Mouse (Mus musculus): ENCODE data around the gene Gm10337. TPM values are rescaled to one million over a fixed set of nuclear protein-coding genes. Genes with fewer than 3 reads are reported as not detected.
A peak's percentile ranks its signal among the peaks of the same experiment; 100 is the strongest.

Gene Gm10337
- polyA plus RNA-seq, 1 experiment from 2014 or later, result 8.7 TPM

DNA sequence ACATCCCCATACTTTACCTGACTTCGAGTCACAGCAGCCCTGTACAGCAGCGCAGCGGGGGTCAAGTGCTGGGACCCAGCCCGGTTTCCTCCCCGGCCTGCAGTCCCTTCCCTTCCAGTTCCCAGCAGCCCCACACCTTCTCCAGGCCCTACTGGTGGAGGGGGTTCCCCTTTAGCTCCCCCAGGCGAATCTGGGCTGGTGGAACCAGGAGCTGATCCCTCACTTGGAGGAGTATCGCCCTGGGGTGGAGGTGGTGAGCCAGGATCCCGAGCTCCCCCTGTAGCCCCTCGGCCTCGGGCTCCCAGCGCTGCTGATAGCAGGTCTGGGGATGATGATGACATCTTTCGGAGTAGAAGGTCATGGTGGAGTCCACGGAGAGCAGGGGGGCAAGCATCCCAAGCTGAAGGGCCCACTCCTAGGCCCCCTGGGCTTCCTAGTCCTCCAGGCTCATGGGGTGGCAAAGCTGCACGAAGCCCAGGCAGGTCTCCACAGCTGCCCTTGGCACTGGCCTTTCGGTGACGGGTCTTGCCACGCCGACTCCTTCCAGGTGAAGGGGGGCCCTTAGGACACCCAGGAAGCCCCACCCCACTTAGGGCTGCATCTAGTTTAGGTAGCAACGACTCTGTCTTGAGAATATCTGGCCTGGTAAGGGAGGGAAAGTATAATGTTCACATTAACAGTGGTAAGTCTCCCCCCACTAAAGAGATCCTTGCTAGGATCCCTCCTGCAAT, 2.3 kb upstream of the Gm10337 start:
- no peaks in the 10 kb centered on the region for H3K9me3 ChIP-seq
- ATAC-seq (ENCODE audit: low read depth), result 0 out of 2 replicates have a peak, but pooled peaks have one; percentile 30
- H3K27me3 ChIP-seq, result no peaks in the 10 kb centered on the region
- no peaks in the 10 kb centered on the region for H3K4me1 ChIP-seq (replicated peaks)
- peaks cover 93% of the 10 kb centered on the region for H3K36me3 ChIP-seq
- H3K9ac ChIP-seq, result no peak overlapping the region
- WGBS, result 94% methylated on average over 19 of the region's 19 CpGs
- H3K4me2 ChIP-seq, result no peak overlapping the region
- H3K27ac ChIP-seq (replicated peaks), result no peak overlapping the region
- no peak overlapping the region for H3K4me3 ChIP-seq

DNA sequence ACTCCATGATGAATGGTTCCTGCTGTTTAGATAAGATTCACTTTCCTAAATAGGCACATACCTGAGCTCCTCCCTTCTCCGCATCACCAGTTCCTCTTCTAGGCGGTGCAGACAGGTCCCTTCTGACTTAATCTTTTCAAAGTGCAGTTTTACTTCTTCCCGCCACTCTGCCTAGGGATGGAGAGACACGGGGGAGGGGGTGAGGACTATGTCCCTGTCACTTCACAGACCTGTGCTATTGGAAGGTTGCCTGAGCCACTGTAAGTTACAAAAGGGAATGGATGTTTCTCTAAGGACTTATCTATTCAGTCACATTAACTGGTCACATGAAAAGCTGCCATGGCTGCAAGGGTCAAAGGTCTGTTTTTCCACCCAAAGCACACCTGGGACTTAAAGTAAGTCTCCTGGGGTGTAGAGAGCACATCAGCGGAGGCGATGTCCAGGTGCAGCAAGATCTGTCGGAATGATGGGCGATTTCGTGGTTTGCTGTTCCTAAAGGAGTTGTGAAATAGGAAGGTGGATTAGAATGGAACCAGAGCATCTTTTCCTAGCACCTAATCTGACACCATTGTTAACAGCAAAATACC, 1.2 kb upstream of the Gm10337 start:
- H3K27me3 ChIP-seq, result no peaks in the 10 kb centered on the region
- no peak overlapping the region for H3K9ac ChIP-seq
- H3K4me2 ChIP-seq, result no peak overlapping the region
- peaks cover 90% of the 10 kb centered on the region for H3K36me3 ChIP-seq
- H3K9me3 ChIP-seq, result no peaks in the 10 kb centered on the region
- no peaks in the 10 kb centered on the region for H3K4me1 ChIP-seq (replicated peaks)
- H3K4me3 ChIP-seq, result no peak overlapping the region
- 81% methylated on average over 9 of the region's 9 CpGs for whole genome bisulfite sequencing
- no peak for ATAC-seq (ENCODE audit: low read depth)
- H3K27ac ChIP-seq (replicated peaks), result no peak overlapping the region

DNA sequence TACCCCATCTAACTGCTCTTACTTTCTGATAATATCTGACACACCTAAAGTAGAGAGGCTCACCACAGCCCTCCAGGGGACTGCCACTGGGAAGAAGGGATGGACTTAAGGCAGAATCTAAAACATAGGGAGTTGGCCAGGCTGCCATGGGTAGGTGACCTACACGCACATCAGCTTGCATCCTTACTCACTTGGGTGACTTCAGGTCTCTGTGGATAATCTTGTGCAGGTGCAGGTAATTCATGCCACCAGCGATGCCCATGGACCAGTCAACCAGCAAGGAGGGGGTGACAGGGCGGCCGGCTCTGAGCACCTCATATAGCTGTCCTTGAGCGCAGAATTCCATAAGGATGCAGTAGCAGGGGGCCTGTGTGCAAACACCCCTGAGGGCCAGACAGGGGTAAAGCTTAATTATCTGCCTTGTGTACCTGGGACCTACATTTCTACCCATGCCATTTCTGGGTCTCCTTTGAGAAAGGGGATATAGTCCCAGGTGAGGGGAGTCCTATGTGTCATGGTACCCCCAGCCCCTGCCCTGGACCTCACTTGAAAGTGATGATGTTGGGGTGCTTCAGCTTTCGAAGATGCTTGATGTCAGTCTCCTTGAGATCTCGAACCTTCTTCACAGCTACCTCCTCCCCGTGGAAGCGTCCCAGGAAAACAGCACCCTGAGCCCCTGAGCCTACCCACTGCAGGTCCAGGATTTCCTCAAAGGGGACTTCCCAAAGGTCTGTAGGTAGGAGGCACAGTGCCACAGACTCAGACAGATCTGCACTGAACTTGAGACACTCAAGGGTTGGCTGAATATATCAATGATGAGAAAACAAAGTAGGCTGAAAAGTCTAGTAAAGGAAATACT, 631 bp downstream of the Gm10337 start:
- WGBS, result 92% methylated on average over 9 of the region's 9 CpGs
- H3K4me1 ChIP-seq (replicated peaks), result peaks cover 8% of the 10 kb centered on the region

DNA sequence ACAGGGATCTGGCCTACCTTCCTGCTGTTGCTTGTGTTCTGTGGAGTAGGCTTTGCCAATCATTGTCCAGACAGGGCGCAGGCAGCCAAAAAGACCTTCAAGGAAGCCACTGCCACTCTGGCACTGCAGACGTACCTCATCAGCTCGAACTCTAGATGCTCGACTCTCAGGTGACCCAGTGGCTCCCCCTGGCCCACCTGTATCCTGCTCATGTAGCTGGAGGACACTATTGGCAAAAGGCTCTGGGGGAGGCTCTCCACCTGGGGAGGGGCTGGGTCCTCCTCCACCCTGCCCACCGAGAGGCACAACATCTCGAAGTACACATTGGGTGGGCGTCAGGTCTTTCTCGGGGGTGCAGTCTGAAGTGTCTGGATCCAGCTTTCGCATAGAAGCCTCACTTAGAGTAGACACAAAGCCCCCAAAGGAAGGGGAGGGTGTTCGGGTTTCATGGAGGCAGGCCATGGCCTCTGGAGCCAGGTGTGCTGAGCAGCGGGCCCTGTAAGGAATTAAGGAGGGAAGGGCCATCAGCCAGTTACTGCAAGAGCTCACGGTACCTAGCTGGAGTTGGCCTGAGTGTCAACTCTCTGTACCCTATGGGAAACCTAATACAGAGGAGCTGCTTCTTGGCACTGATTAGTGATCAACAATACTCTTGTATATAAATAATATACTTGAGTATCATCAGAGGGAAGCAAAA, 1.7 kb downstream of the Gm10337 start:
- Histone ChIP-seq H3K27ac (replicated peaks) (no peak overlapping the region), H3K9me3 (no peaks in the 10 kb centered on the region), H3K4me2 (no peak overlapping the region), H3K4me1 (replicated peaks) (peaks cover 17% of the 10 kb centered on the region), H3K9ac (no peak overlapping the region), H3K4me3 (no peak overlapping the region), H3K36me3 (peaks cover 81% of the 10 kb centered on the region), H3K27me3 (no peaks in the 10 kb centered on the region)
- WGBS, result 78% methylated on average over 12 of the region's 12 CpGs
- no peak for ATAC-seq (ENCODE audit: low read depth)

More for the DNA sequence above, 631 bp downstream of the Gm10337 start:
- Histone ChIP-seq H3K4me3 (no peak overlapping the region), H3K4me2 (no peak overlapping the region), H3K36me3 (peaks cover 91% of the 10 kb centered on the region), H3K9ac (no peak overlapping the region), H3K27me3 (no peaks in the 10 kb centered on the region), H3K9me3 (no peaks in the 10 kb centered on the region), H3K27ac (replicated peaks) (no peak overlapping the region)
- ATAC-seq (ENCODE audit: low read depth), result no peak

DNA sequence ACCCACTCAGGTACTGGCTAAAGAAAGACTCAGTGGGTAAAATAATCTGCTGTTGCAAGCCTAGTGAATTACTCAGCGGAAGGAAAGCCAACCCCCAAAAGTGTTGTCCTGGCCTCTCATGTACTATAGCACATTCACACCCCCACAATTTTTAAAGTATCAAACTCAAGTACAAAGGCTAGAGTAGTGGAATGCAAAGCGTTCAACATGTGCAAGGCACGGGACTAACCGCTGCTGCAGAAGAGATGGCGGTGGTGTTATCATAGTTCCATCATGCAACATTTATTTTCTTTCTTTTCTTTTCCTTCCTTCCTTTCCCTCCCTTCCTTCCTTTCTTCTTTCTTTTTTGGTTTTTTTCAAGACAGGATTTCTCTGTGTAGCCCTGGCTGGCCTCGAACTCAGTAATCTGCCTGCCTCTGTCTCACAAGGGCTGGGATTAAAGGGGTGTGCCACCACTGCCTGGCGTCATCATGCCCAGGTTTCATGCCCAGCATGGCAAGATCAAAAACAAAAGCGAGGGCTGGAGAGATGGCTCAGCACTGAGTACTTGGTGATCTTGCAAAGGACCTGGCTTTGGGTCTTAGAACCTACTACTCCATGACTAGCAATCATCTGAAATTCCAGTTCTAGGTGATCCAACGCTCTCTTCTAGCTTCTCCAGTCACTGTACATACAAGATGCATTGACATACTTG, 2.4 kb downstream of the Gm10337 start:
- no peak for ATAC-seq (ENCODE audit: low read depth)
- H3K9me3 ChIP-seq, result no peaks in the 10 kb centered on the region
- peaks cover 20% of the 10 kb centered on the region for H3K4me1 ChIP-seq (replicated peaks)
- no peaks in the 10 kb centered on the region for H3K27me3 ChIP-seq
- H3K4me2 ChIP-seq, result no peak overlapping the region
- WGBS, result 89% methylated on average over 9 of the region's 9 CpGs
- no peak overlapping the region; the same call in 1 of the 2 replicates for H3K27ac ChIP-seq (replicated peaks)
- no peak overlapping the region for H3K9ac ChIP-seq
- peaks cover 74% of the 10 kb centered on the region for H3K36me3 ChIP-seq
- H3K4me3 ChIP-seq, result no peak overlapping the region

DNA sequence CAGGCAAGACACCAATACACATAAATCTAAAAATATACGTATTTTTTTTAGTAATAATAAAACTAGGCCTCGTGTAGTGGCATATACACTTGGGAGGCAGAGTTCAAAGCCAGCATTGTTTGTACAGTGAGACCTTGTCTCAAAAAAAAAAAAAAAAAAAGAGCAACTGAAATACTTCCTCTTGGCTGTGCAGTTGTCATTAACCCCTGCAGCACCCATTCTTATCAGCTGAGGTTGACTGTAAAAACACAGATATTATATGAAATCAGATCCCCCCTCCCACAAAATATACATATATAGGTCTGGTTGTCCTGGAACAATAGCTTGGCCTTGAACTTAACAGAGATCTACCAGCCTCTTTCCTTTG, 2.9 kb downstream of the Gm10337 start:
- ATAC-seq (ENCODE audit: low read depth), result no peak
- H3K36me3 ChIP-seq, result peaks cover 69% of the 10 kb centered on the region
- H3K4me3 ChIP-seq, result no peak overlapping the region
- WGBS, result 53% methylated on average over 2 of the region's 2 CpGs
- H3K27ac ChIP-seq (replicated peaks), result no peak overlapping the region
- no peak overlapping the region for H3K9ac ChIP-seq
- H3K4me1 ChIP-seq (replicated peaks), result peaks cover 25% of the 10 kb centered on the region
- H3K4me2 ChIP-seq, result no peak overlapping the region
- H3K9me3 ChIP-seq, result no peaks in the 10 kb centered on the region
- no peaks in the 10 kb centered on the region for H3K27me3 ChIP-seq

DNA sequence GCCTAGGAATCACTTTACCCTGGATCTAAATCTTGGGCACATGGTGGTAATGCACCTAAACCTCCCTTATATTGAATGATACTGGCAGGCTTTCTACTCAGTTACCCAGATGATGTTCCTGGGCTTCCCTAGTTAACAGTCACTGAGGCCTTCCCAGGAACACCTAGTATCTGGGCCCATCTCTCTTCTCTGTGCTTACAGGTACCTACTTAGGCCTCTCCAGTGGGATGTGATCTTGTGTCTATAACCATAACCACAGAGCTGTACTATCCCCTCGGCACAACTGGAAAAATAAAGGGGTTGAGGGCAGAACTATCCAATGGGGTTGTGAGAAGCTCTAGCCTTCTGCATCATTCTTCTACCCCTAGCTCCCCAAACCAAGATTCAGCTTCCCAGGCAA, 3.3 kb downstream of the Gm10337 start:
- peaks cover 30% of the 10 kb centered on the region for H3K4me1 ChIP-seq (replicated peaks)
- H3K9ac ChIP-seq, result no peak overlapping the region
- H3K36me3 ChIP-seq, result peaks cover 65% of the 10 kb centered on the region
- WGBS, result 93% methylated on average over 1 of the region's 1 CpGs
- H3K9me3 ChIP-seq, result no peaks in the 10 kb centered on the region
- H3K4me3 ChIP-seq, result no peak overlapping the region
- H3K27ac ChIP-seq (replicated peaks), result no peak overlapping the region
- H3K4me2 ChIP-seq, result no peak overlapping the region
- ATAC-seq (ENCODE audit: low read depth), result no peak
- no peaks in the 10 kb centered on the region for H3K27me3 ChIP-seq

DNA sequence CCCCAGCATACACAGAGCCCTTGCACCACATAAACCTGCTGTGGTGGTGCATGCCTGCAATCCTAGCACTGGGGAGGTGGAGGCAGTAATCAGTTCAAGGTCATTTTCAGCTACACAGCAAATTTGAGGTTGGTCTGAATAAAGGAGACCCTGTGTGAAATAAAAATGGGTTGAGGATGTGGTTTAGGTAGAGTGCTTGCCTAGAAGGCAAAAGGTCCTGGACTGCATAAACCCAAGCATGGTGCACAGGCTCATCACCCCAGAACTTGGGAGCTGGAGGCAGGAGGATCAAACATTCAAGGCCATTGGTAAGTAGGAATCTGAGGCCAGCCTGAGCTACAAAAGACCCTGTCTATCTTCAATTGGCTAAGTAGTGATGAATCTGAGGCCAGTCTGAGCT, 4.0 kb downstream of the Gm10337 start:
- no peak overlapping the region for H3K4me3 ChIP-seq
- ATAC-seq (ENCODE audit: low read depth), result no peak

DNA sequence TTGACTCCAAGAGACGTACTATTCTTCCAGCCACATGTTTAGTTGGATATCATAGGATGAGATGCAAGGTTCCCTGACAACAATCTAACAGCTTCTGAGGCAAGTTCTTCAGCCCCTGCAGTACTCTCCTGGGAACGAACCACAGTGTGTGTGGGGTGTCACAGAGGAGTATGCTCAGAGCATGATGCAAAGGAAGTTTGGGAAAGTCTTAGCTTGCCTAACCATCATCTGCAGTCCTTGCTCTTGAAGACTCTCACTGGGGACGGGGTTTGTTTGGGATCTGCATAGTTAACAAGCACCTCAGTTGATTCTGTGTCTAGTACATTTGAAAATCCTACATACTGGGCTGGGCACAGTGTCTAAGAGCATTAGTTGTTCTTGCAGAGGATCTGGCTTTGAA, 4.8 kb downstream of the Gm10337 start:
- no peak overlapping the region for H3K27ac ChIP-seq (replicated peaks)
- H3K4me1 ChIP-seq (replicated peaks), result peaks cover 44% of the 10 kb centered on the region
- no peak overlapping the region for H3K9ac ChIP-seq
- no peak overlapping the region for H3K4me2 ChIP-seq
- peaks cover 50% of the 10 kb centered on the region for H3K36me3 ChIP-seq
- no peak overlapping the region for H3K4me3 ChIP-seq
- ATAC-seq (ENCODE audit: low read depth), result no peak
- 86% methylated on average over 3 of the region's 3 CpGs for WGBS
- H3K27me3 ChIP-seq, result no peaks in the 10 kb centered on the region
- H3K9me3 ChIP-seq, result no peaks in the 10 kb centered on the region

More for the DNA sequence above, 4.0 kb downstream of the Gm10337 start:
- peaks cover 37% of the 10 kb centered on the region for H3K4me1 ChIP-seq (replicated peaks)
- no peaks in the 10 kb centered on the region for H3K27me3 ChIP-seq
- no peak overlapping the region for H3K27ac ChIP-seq (replicated peaks)
- peaks cover 58% of the 10 kb centered on the region for H3K36me3 ChIP-seq
- H3K9ac ChIP-seq, result no peak overlapping the region
- H3K9me3 ChIP-seq, result no peaks in the 10 kb centered on the region
- no peak overlapping the region for H3K4me2 ChIP-seq

DNA sequence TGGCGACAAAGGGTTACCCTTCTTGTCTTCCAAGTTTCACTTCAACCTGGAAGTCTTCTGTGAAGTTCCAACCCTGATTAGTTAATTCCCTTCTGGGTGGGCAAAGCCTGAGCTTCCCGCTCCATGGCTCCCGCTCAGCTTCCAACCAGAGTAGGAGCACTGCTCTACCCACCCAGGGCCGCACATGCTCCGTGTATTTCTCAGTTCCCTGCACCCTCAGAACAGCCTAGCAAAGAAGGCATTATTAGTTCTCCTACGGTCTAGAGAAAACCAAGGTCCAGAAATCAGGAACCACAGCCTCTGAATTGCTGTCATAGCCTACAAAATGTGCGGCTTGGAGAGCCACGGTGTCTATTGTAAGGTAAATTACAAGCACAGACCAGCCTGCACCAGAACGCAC, 6.6 kb downstream of the Gm10337 start:
- peak; percentile 78 for ATAC-seq (ENCODE audit: low read depth)
- Histone ChIP-seq H3K27me3 (no peaks in the 10 kb centered on the region), H3K9ac (peak overlapping the region; percentile 77), H3K9me3 (no peaks in the 10 kb centered on the region), H3K4me1 (replicated peaks) (peaks cover 62% of the 10 kb centered on the region), H3K27ac (replicated peaks) (peak overlapping the region; percentile 91), H3K4me3 (peak overlapping the region; percentile 53), H3K4me2 (peak overlapping the region; percentile 75), H3K36me3 (peaks cover 32% of the 10 kb centered on the region)
- 7% methylated on average over 9 of the region's 9 CpGs for WGBS

DNA sequence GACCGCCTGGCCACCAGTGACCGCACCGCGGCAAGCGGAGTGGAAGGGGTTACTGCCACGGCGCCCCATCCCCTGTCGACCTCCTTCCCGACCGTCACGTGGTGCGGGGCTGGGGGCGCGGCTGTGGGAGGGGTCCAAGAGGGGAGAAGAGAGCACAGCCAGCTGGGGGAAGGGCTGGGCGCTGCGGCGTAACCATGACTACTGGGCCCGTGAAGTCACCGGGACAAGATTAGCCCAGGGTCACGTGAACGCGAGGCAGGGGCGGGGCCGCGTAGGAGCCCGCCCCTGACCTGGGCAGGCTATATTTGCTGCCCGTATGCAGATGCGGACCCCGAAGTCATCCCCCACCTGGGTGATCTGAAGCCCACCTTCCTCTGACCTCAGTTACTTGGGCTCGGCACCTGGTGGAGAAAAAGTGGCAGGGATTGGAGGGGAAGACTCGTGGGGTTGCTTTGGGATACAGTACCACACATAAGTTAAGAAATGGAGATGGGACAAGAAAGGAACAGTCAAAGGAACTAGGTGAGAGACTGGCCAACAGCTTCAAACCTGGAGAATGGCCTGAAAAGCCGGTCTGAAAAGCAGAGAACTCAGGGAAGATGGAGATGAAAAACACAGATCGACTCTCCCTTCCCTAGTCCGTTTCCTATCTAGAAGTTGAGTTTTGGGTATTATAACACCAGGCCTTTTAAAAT, 7.2 kb downstream of the Gm10337 start:
- 4% methylated on average over 33 of the region's 34 CpGs for WGBS

More for the DNA sequence above, 7.2 kb downstream of the Gm10337 start:
- ATAC-seq (ENCODE audit: low read depth), result peak; percentile 95
- peak overlapping the region; percentile 77 for H3K9ac ChIP-seq
- H3K27ac ChIP-seq (replicated peaks), result peak overlapping the region; percentile 91
- H3K4me1 ChIP-seq (replicated peaks), result peaks cover 68% of the 10 kb centered on the region
- H3K9me3 ChIP-seq, result no peaks in the 10 kb centered on the region
- peaks cover 26% of the 10 kb centered on the region for H3K36me3 ChIP-seq
- H3K27me3 ChIP-seq, result no peaks in the 10 kb centered on the region
- H3K4me2 ChIP-seq, result peak overlapping the region; percentile 75
- peak overlapping the region; percentile 53 for H3K4me3 ChIP-seq
